Mouse (Mus musculus) neutrophil, adult 5-6 weeks (primary cell): Measurements from ENCODE around the gene Otub2. TPM values are rescaled to one million over a fixed set of nuclear protein-coding genes. Genes with fewer than 3 reads are reported as not detected.
"Not testable (repeated sequence)": the region's sequence is repeated elsewhere in the genome, so short reads cannot be mapped to it uniquely, and the experiment has no call there.

Experiments
- ATAC-seq: fragments of 151-379, 151-347 bp; 2 replicates; pipeline ENCODE4 v1.8.0; 2017; ENCODE audit warnings: mild to moderate bottlenecking, moderate TSS enrichment; ENCODE audit not compliant: insufficient number of reproducible peaks, poor library complexity, low FRiP score, severe bottlenecking; ENCODE audit errors: extremely low read depth
- total RNA-seq: library from RNA; stranded (forward); fragments of 200-1000 nt; gene quantifications from 2 replicates; pipeline ENCODE4 v1.2.3, GENCODE M21; 2017

Otub2 gene
- total RNA-seq, 1 experiment from 2014 or later, result 2.8 TPM

DNA sequence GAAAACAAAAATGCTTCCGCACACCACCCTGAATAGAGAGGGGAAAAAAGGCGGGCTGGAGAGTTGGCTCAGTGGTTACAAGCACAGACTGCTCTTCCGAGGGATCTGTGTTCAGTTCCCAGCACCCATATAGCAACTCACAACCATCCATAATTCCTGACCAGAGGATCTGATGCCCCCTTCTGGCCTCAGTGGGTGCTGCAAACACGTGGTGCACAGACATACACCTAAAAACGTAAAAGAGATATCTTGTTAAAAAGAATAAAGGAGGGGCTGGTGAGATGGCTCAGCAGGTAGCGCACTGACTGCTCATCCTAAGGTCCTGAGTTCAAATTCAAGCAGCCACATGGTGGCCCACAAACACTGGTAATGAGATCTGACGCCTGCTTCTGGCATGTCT, 38.2 kb downstream of the Otub2 start:
- ATAC-seq, result no peak

DNA sequence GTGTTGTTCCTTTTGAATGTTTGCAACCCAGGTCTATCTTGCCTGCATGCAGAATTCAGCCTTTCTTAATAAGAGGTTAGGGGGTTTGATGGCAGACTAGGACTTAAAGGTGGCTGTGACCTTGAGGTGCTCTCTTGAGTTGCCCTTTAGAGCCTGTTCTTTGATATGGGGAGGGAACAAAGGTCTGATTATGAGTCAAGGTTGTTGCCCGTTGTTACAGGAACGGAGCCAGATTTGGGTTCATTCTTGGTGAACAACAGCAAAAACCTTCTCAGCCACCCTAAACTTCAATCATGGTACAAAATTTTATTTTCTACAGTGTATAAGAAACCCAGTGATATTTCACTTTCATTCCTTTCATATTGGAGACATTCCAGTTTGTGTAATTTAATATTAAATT, 44.9 kb downstream of the Otub2 start:
- no peak for ATAC-seq

DNA sequence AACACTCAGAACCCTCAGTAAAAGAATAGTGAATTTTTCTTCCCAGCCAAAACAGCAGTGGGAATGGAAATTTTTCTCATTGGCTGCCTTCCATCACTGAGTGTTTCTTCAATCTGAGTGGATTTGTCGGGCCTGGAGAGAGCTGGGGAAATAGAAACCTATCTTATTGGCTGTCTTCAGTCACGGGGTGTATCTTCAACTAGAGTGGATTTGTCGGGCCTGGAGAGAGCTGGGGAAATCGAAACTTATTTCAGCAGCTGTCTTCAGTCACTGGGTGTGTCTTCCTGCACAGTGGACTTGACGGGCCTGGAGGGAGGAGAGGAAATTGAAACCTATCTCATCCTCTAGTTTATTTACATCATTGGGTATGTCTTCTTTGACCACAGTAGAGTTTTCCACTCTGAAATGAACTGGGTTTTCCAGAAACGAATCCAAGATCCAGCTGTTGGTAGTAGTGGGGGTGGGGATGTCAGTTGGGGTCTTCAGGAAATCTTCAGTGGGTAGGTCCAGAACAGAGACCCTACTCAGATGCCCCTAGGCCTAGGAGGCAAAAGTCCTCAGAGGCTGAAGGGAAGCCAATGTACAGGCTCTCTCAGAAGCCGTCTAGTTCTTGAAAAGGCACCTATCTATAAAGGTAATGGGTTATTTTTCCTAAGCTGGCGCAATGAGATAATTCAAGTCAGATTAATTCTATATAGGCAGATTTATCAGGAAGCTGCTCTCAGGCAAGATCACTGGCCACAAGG, 45.7 kb downstream of the Otub2 start, which contains the start of gene Ifi27:
TSS of gene Ifi27 (plus strand) at position 226 of the 746 bp plus-strand sequence.
- peak; percentile 91 for ATAC-seq

DNA sequence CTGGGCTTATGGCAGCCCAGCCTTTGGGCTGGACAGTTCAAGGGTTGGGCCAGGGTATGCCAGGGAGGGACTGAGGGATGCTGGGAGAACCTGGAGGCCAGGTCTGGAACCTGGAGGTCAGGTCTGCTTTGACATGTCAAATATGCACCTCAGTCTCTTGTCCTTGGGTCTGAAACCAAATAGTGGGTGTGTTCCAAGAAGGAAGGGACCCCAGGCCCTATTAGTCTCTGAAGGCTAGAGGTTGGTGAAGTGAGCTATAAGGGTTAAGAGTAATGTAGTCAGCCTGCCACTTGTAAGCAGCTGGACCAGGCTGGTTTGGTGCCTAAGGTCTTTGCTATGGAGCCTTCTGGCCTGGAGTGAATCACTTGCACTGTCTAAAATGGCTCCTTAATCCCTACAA, 46.4 kb downstream of the Otub2 start:
- ATAC-seq, result no peak

DNA sequence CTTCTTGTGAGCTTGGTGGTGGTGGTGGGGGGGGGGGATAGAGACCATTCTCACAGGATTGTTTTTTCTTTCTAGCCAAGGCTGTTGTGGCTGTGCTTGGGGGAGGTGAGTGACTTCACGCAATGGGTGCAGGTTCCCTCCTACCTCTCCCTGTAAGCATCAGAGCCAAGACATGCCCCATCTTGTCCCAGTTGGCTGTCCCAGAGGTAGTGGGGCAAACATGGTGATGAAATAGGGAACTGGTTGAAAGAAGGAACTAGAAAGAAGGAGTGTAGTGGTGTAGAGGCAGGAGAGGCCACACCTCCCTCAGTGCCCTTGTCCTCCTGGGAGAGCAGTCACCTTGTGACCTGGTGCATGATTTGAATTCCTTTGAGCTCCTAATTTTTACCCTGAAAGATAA, 49.1 kb downstream of the Otub2 start:
- no peak for ATAC-seq

DNA sequence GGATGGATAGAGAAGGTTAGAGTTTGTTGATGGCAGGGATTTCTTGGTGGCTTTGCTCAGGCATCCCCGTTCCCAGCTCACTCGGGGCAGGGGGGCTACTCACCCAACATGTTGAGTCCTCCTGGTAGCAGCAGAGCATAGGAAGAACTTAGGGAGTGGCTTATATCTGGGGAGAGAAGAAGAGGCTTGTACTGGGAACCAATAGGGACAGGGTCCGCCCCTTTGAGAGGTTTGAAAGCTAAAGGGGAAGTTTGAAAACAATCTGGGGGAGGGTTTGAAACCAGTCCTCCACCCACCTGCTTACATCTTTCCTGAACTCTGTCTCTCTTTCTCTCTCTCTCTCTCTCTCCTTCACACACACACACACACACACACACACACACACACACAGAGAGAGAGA, 55.0 kb downstream of the Otub2 start, which contains the start of gene Ifi27l2a:
TSS of gene Ifi27l2a (minus strand) at position 157 of the 400 bp plus-strand sequence.
- ATAC-seq, result peak; percentile 69

DNA sequence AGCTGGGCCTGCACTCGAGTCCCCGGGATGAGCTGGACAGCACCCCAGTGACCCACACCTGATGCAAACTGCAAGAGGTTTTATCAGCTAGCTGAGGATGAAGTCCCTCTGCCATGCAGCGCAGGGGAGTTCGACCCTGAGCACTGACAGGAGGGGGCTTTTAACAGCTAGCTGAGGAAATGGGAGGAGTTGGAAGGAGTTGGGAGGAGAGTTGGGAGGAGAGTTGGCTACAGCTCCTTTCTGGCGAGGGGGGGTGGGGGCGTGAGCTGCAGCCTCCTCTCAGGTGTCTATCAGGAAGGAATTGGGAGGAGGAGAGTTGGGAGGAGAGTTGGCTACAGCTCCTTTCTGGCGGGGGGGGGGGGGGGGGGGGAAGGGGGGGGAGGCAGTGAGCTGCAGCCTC, 55.8 kb downstream of the Otub2 start:
- ATAC-seq, result not testable (repeated sequence)

DNA sequence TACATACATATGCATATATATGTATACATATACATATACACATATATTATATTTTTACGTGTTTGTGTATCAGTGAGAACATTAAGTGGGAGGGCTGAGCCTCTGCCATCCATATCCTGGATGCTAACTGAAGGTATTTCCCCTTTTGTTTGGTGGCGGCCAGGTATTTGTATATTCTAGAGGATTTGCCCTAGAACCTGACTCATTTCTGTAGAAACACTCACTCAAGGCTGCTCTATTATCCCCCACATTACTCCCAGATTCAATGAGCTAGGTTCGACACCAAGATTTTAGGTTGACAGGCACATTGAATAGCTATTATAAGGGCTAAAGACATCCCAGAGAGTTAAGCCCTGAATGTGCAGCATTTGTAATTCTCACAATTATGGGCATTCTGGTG, 56.6 kb downstream of the Otub2 start:
- ATAC-seq, result no peak

DNA sequence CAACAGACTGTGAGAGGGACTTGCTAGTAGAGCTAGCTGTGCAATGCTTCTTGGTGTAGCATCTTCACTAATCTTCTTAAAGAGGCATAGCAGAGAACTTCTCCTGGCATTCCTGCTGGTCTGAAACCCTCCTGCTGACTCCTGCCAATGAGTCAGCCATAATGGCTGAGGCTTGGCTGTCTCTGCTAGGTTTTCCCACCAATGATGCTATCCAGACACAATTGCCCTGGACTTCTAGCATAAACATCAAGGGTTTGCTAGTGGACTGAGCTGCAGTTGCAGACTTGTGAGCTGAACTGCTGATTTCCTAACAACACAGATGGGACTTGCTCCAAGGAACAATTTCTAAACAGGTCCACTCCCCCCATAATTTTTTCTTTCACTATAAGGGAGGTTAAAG, 64.9 kb downstream of the Otub2 start:
- no peak for ATAC-seq

Other genes starting within 250 kb of the Otub2 start
- gene Prima1, start 146.5 kb upstream of the Otub2 start, total RNA-seq, result not detected in 2 replicates
- gene Fam181a, start 77.7 kb upstream of the Otub2 start, total RNA-seq, result not detected in 2 replicates
- gene Asb2, start 32.7 kb upstream of the Otub2 start, total RNA-seq, result not detected in 2 replicates
- gene 9330161L09Rik, start 19.1 kb downstream of the Otub2 start, total RNA-seq, result 1.6 and 2.3 TPM in 2 replicates
- gene Ddx24, start 37.1 kb downstream of the Otub2 start, total RNA-seq, result 136 and 137 TPM in 2 replicates
- gene Ifi27, start 45.5 kb downstream of the Otub2 start, total RNA-seq, result 91.4 and 117 TPM in 2 replicates
- gene Ifi27l2a, start 55.0 kb downstream of the Otub2 start, total RNA-seq, result 264 and 315 TPM in 2 replicates
- gene Ifi27l2b, start 68.5 kb downstream of the Otub2 start, total RNA-seq, result not detected in 2 replicates
- gene Ppp4r4, start 143.6 kb downstream of the Otub2 start, total RNA-seq, result 0.12 TPM in 1 of 2 replicates, not detected in the other
- not detected in 2 replicates for gene Serpina10, start 242.8 kb downstream of the Otub2 start, total RNA-seq